8 mouse cellular contexts compared by ENCODE assay signal in genomic region chr11:117848985-117849671, GRCm38 (mm10). TPM values are rescaled to one million over a fixed set of nuclear protein-coding genes. Genes with fewer than 3 reads are reported as not detected.
A peak's percentile ranks its signal among the peaks of the same experiment; 100 is the strongest.
DNase-seq lines count a peak whose midpoint lies in the region; ATAC-seq lines count a peak whose summit lies in the region.

TSS of gene Birc5 (plus strand) at chr11:117849251.

- H3K4me3 ChIP-seq in hindbrain, embryonic 13.5 days = peak within 1 kb of the TSS; percentile 64

- peaks cover 7% of the 10 kb centered on the region; the same call in 1 of the 2 replicates for H3K36me3 ChIP-seq in hindbrain, embryonic 13.5 days

- H3K27ac ChIP-seq in hindbrain, embryonic 13.5 days = peak within 1 kb of the TSS; percentile 98

- no peaks in the 10 kb centered on the region for H3K27me3 ChIP-seq in hindbrain, embryonic 13.5 days

- peaks cover 25% of the 10 kb centered on the region for H3K4me1 ChIP-seq in hindbrain, embryonic 13.5 days (replicated peaks)

- under 1% methylated on average over 44 of the region's 51 CpGs for WGBS in hindbrain, embryonic 13.5 days

- peak; percentile 97 for DNase-seq in R1 (ENCODE audit: low read depth, low spot score)
- peak; percentile 97 to 98 for DNase-seq in cerebellum, postnatal 14 days
- DNase-seq in frontal cortex, postnatal 14 days (ENCODE audit: low spot score in 2 of 2) = peak; percentile 90 to 93
- DNase-seq in layer of hippocampus, postnatal 25 days (ENCODE audit: extremely low spot score in 1 of 2, low spot score in 1 of 2) = peak; percentile 90 to 94
- DNase-seq in lung, postnatal 14 days = peak; percentile 97
- peak; percentile 96 for DNase-seq in ovary, postnatal 36 days (ENCODE audit: low spot score)
- peak; percentile 99 for DNase-seq in thymus, postnatal 14 days

- peak within 1 kb of the TSS; percentile 92 for H3K9ac ChIP-seq in hindbrain, embryonic 13.5 days

- peak; percentile 96 for ATAC-seq in hindbrain, embryonic 13.5 days (ENCODE audit: low FRiP score)

- no peaks in the 10 kb centered on the region for H3K9me3 ChIP-seq in hindbrain, embryonic 13.5 days

- H3K4me2 ChIP-seq in hindbrain, embryonic 13.5 days = peak within 1 kb of the TSS; percentile 88

RNA-seq across cellular contexts. Expression of gene Birc5, which starts in this region (rescaled TPM):
- 56.0 and 57.4 TPM in 2 replicates for polyA plus RNA-seq in hindbrain, embryonic 13.5 days (2015; fragmentation: Nextera tagmentation; extraction: Ambion mirVana)
- total RNA-seq in layer of hippocampus, postnatal 25 days (2021) = 1 to 10 TPM; 1.2 to 1.3 TPM

Comparison
In these comparisons a context has a peak if more than half of its experiments do, and no peak if none do; other contexts are left out.
1. Peak in every context shown above with its lines: DNase-seq, ATAC-seq, H3K4me3 ChIP-seq and H3K27ac ChIP-seq.